Mouse (Mus musculus) liver, embryonic 11.5 days (tissue): Measurements from ENCODE around the gene Kif5a. TPM values are rescaled to one million over a fixed set of nuclear protein-coding genes. Genes with fewer than 3 reads are reported as not detected.

Source experiments
- ATAC-seq: fragments of 200-750 bp; cut with Nextera tagmentation; replicated peaks from 2 replicates; pipeline ENCODE4 v1.8.0; 2017; ENCODE audit warnings: moderate number of reproducible peaks, mild to moderate bottlenecking, moderate TSS enrichment, moderate library complexity; ENCODE audit not compliant: low FRiP score
- DNase-seq: peaks from one replicate; pipeline ENCODE4 v3.0.0-alpha.2; 2017; ENCODE audit warnings: low spot score
- H3K27ac ChIP-seq: fragments of 300-500 bp; sonication (generic); 2 replicates; pipeline ENCODE4 v1.5.1; 2014; ENCODE audit warnings: mild to moderate bottlenecking, low read depth, low read length, control low read depth
- H3K27me3 ChIP-seq: fragments of 300-500 bp; sonication (generic); replicated peaks from 2 replicates; pipeline ENCODE4 v1.6.1; 2014; ENCODE audit warnings: low read length, mixed read lengths; ENCODE audit not compliant: control insufficient read depth, insufficient read depth
- H3K36me3 ChIP-seq: fragments of 300-500 bp; sonication (generic); 2 replicates; pipeline ENCODE4 v1.6.1; 2014; ENCODE audit warnings: mild to moderate bottlenecking, low read length, moderate library complexity, mixed read lengths; ENCODE audit not compliant: control insufficient read depth, insufficient read depth
- H3K4me1 ChIP-seq: fragments of 300-500 bp; sonication (generic); replicated peaks from 2 replicates; pipeline ENCODE4 v1.6.1; 2014; ENCODE audit warnings: low read length, mixed read lengths; ENCODE audit not compliant: control insufficient read depth, insufficient read depth
- H3K4me2 ChIP-seq: fragments of 300-500 bp; sonication (generic); 2 replicates; pipeline ENCODE4 v1.6.1; 2014; ENCODE audit warnings: mild to moderate bottlenecking, control low read depth, moderate library complexity
- H3K4me3 ChIP-seq: fragments of 300-500 bp; sonication (generic); 2 replicates; pipeline ENCODE4 v1.5.1; 2014; ENCODE audit warnings: low read depth, low read length, control low read depth
- H3K9ac ChIP-seq: fragments of 300-500 bp; sonication (generic); 2 replicates; pipeline ENCODE4 v1.6.1; 2014; ENCODE audit warnings: low read depth, low read length, control low read depth
- H3K9me3 ChIP-seq: fragments of 300-500 bp; sonication (generic); 2 replicates; pipeline ENCODE4 v1.6.1; 2016; ENCODE audit warnings: low read length, inconsistent platforms, mixed read lengths; ENCODE audit not compliant: control insufficient read depth
- WGBS: fragments of 180-500 bp; shearing (Covaris S2); extraction: QIAGEN DNeasy Blood & Tissue Kit; methylation state at CpG from one replicate; pipeline ENCODE4 v1.1.7; 2014; 5-methylcytosine and 5-hydroxymethylcytosine counted together
- polyA plus RNA-seq: library from polyadenylated mRNA; unstranded; fragments of >200 nt; fragmentation: Nextera tagmentation; extraction: Ambion mirVana; gene quantifications from 2 replicates; pipeline ENCODE4 v1.2.1, GENCODE M21; 2014

Gene Kif5a
- polyA plus RNA-seq, 1 experiment from 2014 or later = 1.4 TPM

DNA sequence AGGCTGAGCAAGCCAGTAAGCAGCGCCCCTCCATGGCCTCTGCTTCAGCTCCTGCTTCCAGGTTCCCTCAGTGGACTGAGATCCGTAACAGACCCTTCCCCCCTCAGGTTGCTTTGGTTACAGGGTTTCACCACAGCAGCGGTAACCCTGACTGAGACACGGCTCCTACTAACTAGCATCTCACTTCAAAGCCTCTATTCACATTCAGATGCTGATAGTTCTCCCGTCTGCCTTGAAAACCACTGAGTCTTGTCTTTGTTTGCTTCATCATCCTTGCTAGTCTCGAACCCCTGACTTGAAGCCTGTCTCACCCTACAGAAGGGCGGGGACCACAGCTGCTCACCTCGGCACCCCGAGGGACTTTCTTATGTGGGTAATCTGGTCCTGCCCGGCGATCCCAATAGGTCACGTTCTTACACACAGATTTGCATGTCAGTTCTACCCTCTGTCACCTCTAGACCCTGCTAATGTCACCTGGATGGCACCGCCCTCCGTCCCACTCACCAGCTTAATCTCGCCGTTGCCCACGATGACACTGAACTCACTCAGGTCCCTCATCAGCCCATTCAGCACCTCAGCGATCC is 24.8 kb downstream of the Kif5a start:
- peaks cover 36% of the 10 kb centered on the region for H3K27me3 ChIP-seq
- 56% methylated on average over 18 of the region's 18 CpGs for WGBS
- no peaks in the 10 kb centered on the region for H3K4me1 ChIP-seq
- H3K9ac ChIP-seq = no peak overlapping the region
- ATAC-seq (no peak), DNase-seq (no peak)
- H3K36me3 ChIP-seq = no peaks in the 10 kb centered on the region
- H3K27ac ChIP-seq = no peak overlapping the region
- H3K4me2 ChIP-seq = no peak overlapping the region
- H3K9me3 ChIP-seq = no peaks in the 10 kb centered on the region
- H3K4me3 ChIP-seq = no peak overlapping the region

DNA sequence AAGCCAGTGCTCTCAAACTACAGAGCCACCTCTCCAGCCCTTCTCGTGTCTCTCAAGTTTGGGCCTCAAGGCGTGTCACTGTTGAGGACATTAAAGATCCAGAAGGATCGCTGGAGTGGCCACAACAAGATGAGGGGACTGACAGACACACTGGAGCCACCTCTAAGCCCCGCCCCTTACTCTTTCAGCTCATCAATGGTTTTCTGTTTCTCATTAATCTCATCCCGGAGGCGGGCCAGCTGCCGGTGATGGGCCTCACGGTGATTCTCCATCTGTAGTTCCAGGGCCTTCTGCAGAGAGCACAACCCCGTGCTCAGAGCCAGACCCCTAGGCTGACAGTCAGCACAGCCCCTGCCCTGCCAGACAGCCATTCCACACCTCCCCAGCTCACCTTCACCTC is 26.6 kb downstream of the Kif5a start:
- Histone ChIP-seq H3K36me3 (no peaks in the 10 kb centered on the region), H3K9ac (no peak overlapping the region), H3K4me3 (no peak overlapping the region), H3K27ac (no peak overlapping the region), H3K4me1 (no peaks in the 10 kb centered on the region), H3K4me2 (no peak overlapping the region), H3K9me3 (no peaks in the 10 kb centered on the region), H3K27me3 (peaks cover 36% of the 10 kb centered on the region)
- no peak for ATAC-seq
- DNase-seq = no peak
- WGBS = 44% methylated on average over 9 of the region's 9 CpGs

DNA sequence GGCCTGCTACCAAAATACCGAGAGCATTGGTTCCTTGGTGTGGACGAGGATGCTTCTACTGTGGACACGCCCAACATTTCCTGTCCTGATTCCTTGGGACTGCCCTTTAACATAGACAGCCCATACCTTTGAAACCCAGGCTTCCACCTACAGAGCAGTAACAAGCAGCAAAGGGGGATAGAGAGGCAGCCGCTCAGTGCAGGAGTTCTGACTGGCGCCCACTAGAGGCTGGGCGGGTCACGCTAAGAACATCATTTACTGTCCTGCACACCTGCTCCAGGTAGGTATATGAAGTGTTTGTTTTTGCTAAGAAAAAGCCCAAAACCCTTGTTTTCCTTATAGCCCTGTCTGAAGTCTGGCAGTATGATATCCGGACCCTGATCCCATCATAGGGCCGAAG is 30.0 kb downstream of the Kif5a start:
- 67% methylated on average over 9 of the region's 9 CpGs for WGBS
- H3K27ac ChIP-seq = no peak overlapping the region
- no peak overlapping the region for H3K4me2 ChIP-seq
- ATAC-seq (no peak), DNase-seq (no peak)
- H3K27me3 ChIP-seq = peaks cover 20% of the 10 kb centered on the region
- no peak overlapping the region for H3K4me3 ChIP-seq
- H3K36me3 ChIP-seq = no peaks in the 10 kb centered on the region
- no peak overlapping the region for H3K9ac ChIP-seq
- H3K4me1 ChIP-seq = peaks cover 8% of the 10 kb centered on the region
- H3K9me3 ChIP-seq = no peaks in the 10 kb centered on the region

DNA sequence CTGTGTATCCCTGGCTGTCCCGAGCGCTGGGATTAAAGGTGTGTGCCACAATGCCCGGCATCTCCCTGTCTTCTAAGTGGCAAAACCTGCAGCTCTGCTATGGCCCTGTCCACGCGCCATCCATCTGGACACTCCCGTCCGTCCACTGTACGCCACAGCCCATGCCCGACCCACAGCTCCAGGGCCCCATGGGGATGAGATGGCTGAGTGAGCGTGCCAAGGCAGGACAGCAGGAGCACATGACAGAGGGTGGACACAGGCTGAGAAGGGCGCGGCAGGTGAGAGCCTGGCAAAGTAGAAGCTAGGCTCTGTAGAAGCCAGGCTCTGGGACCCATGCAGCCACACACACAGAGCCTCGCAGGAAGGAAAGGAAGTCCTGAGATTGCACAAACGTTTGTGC is 31.4 kb downstream of the Kif5a start:
- WGBS = 77% methylated on average over 14 of the region's 14 CpGs
- H3K27me3 ChIP-seq = peaks cover 7% of the 10 kb centered on the region; the same call in 1 of the 2 replicates
- no peak overlapping the region for H3K4me3 ChIP-seq

DNA sequence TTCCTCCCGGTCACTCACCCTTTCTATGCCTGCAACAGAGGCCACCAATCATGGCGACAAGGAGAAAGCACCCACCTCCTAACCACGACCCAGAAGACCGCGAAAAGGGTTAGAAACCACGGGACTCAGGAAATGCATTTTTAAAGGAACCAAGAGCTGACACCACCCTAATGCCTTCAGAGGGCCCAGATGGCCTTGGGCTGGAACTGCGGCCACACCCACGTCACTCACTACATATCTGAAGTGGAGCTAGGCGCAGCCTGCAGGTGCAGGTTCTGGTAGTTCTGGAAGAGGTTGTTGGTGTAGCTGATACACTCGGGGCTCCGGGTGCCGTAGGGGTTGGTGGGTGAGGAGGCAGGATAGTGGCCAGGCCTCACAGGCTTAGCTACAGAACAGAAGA is 32.5 kb downstream of the Kif5a start:
- no peak for ATAC-seq
- Histone ChIP-seq H3K4me1 (peaks cover 11% of the 10 kb centered on the region), H3K9ac (no peak overlapping the region), H3K4me2 (no peak overlapping the region), H3K27me3 (peaks cover 2% of the 10 kb centered on the region; the same call in 1 of the 2 replicates), H3K36me3 (no peaks in the 10 kb centered on the region), H3K27ac (no peak overlapping the region), H3K4me3 (no peak overlapping the region), H3K9me3 (no peaks in the 10 kb centered on the region)
- DNase-seq = no peak
- 53% methylated on average over 12 of the region's 12 CpGs for WGBS

More for the DNA sequence above, 31.4 kb downstream of the Kif5a start:
- Histone ChIP-seq H3K4me2 (no peak overlapping the region), H3K36me3 (no peaks in the 10 kb centered on the region), H3K4me1 (peaks cover 9% of the 10 kb centered on the region), H3K9me3 (no peaks in the 10 kb centered on the region), H3K27ac (no peak overlapping the region), H3K9ac (no peak overlapping the region)
- ATAC-seq (no peak), DNase-seq (no peak)

DNA sequence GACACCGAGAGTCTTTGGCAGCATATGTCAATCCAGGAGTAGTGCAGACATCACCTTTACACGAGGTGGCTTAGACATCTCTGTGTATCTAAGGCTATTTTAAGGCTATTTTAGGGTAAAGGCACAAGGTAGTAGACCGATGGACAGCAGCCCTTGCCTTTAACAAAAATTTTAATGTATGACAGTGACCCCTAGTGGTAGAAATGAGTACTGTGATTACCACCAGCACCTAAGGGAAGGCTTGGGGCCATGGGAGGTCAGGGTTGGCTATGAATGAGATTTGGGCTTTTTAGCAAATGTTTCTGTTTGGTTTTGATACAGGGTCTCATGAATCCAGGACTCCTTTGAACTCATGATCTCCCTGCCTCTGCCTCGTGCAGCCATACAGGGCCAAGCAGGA is 34.3 kb downstream of the Kif5a start:
- no peak for DNase-seq
- WGBS = 24% methylated on average over 4 of the region's 4 CpGs
- no peak overlapping the region for H3K4me2 ChIP-seq
- H3K27ac ChIP-seq = no peak overlapping the region
- H3K9me3 ChIP-seq = no peaks in the 10 kb centered on the region
- ATAC-seq = peak; percentile 63
- no peak overlapping the region for H3K4me3 ChIP-seq
- no peaks in the 10 kb centered on the region; the same call in 1 of the 2 replicates for H3K27me3 ChIP-seq
- H3K9ac ChIP-seq = no peak overlapping the region
- peaks cover 12% of the 10 kb centered on the region for H3K4me1 ChIP-seq
- no peaks in the 10 kb centered on the region for H3K36me3 ChIP-seq

DNA sequence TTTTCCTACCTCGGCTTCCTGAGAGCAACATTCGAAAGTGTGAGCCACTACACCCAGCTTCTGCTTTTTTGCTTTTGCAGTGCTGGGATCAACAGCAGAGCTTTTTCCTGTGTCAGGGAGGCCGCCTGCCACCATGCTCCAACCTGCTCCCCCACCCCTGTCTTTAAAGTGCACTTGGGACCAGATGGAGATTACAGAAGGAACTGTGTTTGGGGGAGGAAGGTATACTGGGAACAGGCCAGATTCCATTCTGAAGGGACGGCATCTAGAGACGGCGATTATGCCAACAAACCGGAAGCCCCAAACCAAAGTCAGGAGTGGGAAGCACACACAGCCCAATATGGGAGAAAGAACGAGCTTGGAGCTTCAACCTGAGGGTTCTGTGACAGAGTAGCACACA is 36.0 kb downstream of the Kif5a start:
- Histone ChIP-seq H3K27ac (no peak overlapping the region), H3K4me3 (no peak overlapping the region), H3K9ac (no peak overlapping the region), H3K36me3 (no peaks in the 10 kb centered on the region), H3K4me1 (peaks cover 12% of the 10 kb centered on the region), H3K27me3 (no peaks in the 10 kb centered on the region; the same call in 1 of the 2 replicates), H3K4me2 (no peak overlapping the region), H3K9me3 (no peaks in the 10 kb centered on the region)
- 67% methylated on average over 8 of the region's 8 CpGs for WGBS
- DNase-seq (no peak), ATAC-seq (no peak)

DNA sequence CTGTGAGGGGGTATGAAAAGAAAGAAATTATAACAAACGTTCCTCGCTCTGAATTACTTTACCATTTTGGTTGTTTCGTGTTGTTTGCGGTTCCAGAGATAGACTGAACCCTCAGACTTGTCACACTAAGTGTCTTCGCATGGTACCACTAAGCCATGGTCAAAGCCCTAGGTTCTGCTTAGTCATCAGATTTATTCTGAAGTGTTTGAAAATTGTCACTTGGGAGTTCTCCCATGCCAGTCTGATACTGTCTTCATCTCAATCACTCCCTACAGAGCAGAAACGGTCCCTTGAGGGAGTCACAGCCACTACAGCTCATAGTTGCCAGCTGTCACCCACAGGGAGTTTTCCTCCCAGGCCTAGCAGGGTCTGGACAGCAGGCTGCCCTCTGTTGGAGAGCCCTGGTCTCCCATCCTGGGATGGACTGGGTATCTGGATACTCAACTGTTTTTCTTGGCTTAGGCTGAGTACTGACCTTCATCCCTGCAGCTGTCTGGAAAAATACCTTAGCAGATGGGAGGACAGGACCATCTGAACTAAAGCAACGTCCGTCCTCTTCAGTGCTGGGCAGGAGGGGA is 36.7 kb downstream of the Kif5a start:
- Histone ChIP-seq H3K9ac (no peak overlapping the region), H3K27me3 (no peaks in the 10 kb centered on the region; the same call in 1 of the 2 replicates), H3K27ac (no peak overlapping the region), H3K9me3 (no peaks in the 10 kb centered on the region), H3K4me2 (no peak overlapping the region), H3K4me1 (peaks cover 12% of the 10 kb centered on the region), H3K4me3 (no peak overlapping the region), H3K36me3 (no peaks in the 10 kb centered on the region)
- 68% methylated on average over 8 of the region's 8 CpGs for WGBS
- no peak for ATAC-seq
- DNase-seq = no peak

DNA sequence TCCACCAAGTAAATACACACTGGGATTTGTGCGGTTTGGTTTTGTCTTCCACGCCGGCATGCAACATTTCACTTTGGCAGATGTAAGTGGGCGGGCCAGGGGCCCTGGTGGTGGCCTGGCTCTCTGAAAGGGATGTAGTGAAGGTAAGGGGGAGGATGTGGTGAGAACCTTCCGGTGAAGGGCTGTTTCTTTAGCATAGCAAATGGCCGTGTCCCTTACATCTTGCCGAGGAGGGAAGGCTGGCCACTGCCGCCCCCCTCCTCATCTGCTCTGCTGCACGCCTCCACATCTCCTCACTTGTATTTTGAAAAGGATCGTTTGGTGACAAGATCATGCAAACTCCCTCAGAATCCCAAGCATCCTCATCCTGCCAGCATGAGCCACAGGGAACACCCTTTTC is 37.4 kb downstream of the Kif5a start:
- Histone ChIP-seq H3K4me1 (peaks cover 10% of the 10 kb centered on the region), H3K9ac (no peak overlapping the region), H3K4me3 (no peak overlapping the region), H3K36me3 (no peaks in the 10 kb centered on the region), H3K9me3 (no peaks in the 10 kb centered on the region), H3K27ac (no peak overlapping the region), H3K27me3 (no peaks in the 10 kb centered on the region; the same call in 1 of the 2 replicates), H3K4me2 (no peak overlapping the region)
- WGBS = 40% methylated on average over 10 of the region's 10 CpGs
- DNase-seq = no peak
- ATAC-seq = no peak
